Mouse (Mus musculus): Measurements from ENCODE around the gene Plcz1. TPM values are rescaled to one million over a fixed set of nuclear protein-coding genes. Genes with fewer than 3 reads are reported as not detected.

Plcz1 gene
- polyA plus RNA-seq (2017; shearing (Covaris generic)) = 0.22 TPM

DNA sequence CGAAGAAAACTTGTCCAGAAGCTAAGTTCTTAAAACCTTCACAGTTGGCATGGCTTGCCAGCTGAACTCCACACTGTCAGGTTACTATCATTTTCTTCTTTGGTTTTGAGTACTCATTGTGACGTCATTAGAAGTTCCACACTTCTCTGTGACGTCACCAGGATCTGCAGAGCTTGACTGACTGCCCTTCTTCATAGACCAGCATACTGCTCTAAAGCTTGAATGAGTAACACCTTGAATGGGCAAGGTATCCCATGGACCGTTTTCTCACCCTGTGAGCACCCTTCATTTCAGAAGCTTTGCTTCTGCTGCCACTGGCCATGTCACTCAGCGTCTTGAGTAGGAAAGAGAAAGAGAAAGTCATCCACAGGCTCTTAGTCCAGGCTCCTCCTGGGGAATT is at the start of gene Plcz1:
Gene Plcz1 (minus strand): TSS at position 101 of the 400 bp plus-strand sequence.

DNA sequence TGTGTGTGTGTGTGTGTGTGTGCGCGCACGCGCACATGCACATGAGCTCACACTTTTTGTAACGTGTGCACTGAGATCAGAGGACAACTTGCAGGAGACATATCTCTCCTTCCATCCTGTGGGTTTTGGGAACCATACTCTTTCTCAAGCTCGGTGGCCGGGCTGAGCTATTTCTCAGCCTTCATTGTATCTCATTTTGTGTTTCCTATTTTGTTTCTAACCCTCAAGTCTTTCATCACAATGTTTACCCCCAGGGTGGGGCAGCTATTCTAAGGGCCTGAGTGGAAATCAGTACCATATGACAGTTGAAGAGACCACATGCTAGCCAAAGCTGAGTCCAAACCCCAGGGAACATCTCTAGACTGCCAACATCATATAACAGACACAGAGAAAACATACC is 305 bp downstream of the Plcz1 start, which contains the start of gene Capza3:
Gene Capza3 (plus strand): TSS at position 301 of the 400 bp plus-strand sequence.

Other genes starting within 250 kb of the Plcz1 start
- gene Capza3, start 205 bp downstream of the Plcz1 start, polyA plus RNA-seq (2017; shearing (Covaris generic)) = not detected

All from effector memory CD4-positive, alpha-beta T cell, adult 7 months (primary cell).